Mouse (Mus musculus): ENCODE measurements around the gene Apopt1.

Apopt1 gene

GRCm38 (mm10) chr12:111680661-111681060 lies 32.4 kb upstream of the Apopt1 start:
- DNase-seq (ENCODE audit: low spot score in 2 of 2) = no peak

DNA sequence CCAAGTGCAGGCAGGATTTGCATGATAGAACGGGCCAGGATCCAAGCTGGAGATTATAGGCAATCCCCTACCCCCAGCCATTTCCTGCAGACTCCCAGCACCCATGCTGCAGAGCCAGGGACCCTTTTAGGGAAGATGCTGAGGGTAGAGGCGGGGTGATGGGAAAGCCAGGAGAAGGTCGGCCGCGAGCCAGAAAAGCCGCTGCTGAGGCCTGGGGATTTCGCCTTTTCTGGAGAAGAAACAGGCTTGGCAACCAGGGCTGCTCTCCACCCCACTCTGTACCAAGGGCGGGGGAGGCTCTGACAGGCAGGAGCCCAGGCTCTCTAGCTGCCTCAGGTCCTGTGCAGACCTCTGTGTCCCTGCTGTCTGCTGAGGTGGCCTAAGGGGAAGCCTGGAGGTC lies 31.8 kb upstream of the Apopt1 start:
- DNase-seq (ENCODE audit: low spot score in 2 of 2) = no peak

GRCm38 (mm10) chr12:111682003-111682402 lies 31.1 kb upstream of the Apopt1 start:
- DNase-seq (ENCODE audit: low spot score in 2 of 2) = no peak

GRCm38 (mm10) chr12:111682806-111683205 lies 30.3 kb upstream of the Apopt1 start:
- DNase-seq (ENCODE audit: low spot score in 2 of 2) = no peak

GRCm38 (mm10) chr12:111686390-111686789 lies 26.7 kb upstream of the Apopt1 start:
- no peak for DNase-seq (ENCODE audit: low spot score in 2 of 2)

GRCm38 (mm10) chr12:111687350-111688068 lies 25.6 kb upstream of the Apopt1 start:
- peak in 1 of 2 experiments; percentile 53 for DNase-seq (ENCODE audit: low spot score in 2 of 2)

DNA sequence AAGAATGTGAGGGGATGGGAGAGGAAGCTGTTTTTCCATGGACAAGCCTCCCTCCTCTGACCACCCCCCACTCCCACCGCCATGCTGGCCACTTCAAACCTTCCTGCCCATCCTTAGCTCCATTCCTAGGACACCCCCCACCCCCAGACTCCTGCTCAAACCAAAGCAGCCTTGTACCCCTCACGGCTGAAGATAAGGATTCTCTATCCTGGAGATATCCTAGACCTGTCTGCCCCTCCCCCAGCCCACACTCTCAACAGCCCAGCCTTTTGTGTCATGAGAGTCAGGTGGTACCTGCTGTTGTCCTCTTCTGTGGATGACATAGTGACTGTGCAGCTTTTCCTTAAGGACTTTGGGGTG lies 25.0 kb upstream of the Apopt1 start:
- no peak for DNase-seq (ENCODE audit: low spot score in 2 of 2)

- DNase-seq (ENCODE audit: low spot score in 2 of 2) = no peak
Observed at GRCm38 (mm10) chr12:111689426-111689825, 23.6 kb upstream of the Apopt1 start.

DNA sequence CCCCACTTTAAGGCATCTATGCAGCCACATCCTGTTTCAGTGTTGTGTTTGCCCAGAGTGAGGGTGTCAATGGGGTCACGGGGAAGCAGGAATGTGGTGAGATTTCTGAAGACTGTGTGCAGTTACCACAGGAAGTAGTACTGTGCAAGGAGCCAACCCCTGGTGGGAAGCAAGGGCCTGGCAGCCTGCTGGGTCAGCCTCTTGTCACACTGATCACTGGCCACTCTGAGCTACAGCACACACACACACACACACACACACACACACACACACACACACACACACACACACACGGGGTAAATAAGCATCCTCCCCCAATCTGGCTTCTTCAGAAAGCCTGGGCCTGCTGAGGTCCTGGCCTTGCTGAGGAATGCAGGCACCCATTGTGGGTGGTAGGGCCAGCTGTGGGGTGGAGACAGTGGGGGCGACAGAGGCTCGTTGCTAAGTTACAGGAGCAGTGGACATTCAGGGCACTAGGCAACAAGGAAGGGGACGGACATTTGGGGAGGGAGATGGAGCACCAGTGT lies 21.7 kb upstream of the Apopt1 start:
- no peak for DNase-seq (ENCODE audit: low spot score in 2 of 2)

- DNase-seq (ENCODE audit: low spot score in 2 of 2) = no peak
Observed at GRCm38 (mm10) chr12:111692899-111693298, 20.2 kb upstream of the Apopt1 start.

- no peak for DNase-seq (ENCODE audit: low spot score in 2 of 2)
Observed at GRCm38 (mm10) chr12:111693341-111694270, 19.5 kb upstream of the Apopt1 start.

DNA sequence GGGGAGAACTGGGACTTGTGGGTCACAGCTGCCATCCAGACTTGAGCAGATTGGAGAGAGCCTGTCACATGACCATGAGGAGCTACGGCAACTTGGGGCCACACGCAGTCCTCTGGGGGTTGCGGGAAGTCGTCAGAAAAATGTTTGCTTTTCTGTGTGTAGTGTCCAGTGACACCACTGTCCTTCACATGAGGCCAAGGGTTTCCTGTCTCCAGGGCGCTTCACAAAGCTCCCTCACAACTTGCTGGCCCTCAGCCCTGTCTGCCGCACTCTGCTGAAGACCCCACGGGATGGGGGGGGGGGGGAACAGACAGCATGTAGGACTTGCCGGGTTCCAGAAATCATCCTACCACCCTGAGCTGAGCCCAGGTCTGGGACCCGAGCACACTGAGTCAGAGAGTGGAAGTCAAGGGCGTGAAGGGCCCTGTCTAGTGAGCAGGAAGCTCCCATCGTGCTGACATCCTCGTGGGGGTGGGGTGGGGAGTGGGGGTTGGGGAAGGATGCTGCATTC lies 18.7 kb upstream of the Apopt1 start:
- no peak for DNase-seq (ENCODE audit: low spot score in 2 of 2)

DNA sequence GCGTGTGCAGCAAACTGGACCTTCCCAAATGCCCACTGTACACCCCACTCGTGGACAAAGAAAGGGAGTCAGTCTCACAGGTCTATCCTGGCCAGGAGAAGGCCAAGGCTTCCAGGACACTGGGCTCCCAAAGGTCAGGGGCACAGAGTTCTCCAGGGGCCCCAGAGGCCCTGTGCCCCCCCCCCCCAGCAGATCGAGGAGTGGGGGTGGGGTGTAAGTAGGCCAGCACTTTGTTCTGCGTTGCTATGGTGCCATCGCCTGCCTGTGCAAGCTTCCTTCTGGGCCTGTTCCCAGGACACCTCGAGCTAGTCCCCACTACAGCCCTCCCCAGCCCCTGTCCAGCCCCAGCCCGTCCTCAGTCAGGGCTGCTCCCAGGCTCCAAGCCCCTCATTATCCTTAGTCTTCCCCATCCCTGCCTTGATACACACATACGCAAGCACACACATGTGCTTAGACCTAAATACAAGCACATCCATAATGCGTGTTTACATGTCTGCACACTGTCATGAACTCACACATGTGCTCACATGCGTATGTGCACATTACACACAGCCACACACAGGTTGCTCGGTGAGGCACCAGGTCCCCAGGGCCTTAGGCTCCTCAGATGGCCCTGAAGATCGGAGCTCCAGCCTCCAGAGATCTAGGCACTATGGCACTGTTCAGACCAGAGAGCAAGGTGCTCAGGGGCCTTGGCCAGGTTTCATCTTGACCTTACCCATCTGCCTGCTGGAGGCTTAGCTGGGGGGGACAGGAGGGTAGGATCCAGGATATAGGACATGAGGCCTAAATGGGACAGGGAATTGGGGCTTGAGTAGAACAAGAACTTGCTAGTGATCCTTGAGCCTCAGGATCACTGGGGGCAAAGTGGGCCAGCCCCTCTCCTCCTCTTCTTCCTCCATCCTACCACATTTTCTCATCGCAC lies 17.9 kb upstream of the Apopt1 start:
- no peak for DNase-seq (ENCODE audit: low spot score in 2 of 2)

DNA sequence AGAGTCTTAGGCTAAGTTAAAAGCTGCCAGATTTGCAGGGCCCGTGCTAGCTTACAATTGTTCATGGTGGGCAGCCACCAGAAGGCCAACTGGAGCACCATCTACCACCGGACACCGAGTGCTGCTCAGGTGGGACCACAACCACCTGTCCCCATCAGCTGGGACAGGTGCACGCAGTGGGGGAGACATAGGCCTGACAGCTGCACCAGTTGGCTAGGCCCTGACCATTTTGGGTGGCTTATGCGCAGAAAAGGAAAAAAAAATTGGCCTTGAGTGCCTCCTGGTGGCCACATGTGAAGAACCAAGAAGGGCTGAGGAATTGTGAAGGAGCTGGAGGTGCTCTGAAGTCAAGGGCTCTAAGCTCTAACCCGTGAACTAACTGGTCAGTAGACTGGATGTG lies 16.8 kb upstream of the Apopt1 start:
- peak in 1 of 2 experiments; percentile 40 for DNase-seq (ENCODE audit: low spot score in 2 of 2)

DNA sequence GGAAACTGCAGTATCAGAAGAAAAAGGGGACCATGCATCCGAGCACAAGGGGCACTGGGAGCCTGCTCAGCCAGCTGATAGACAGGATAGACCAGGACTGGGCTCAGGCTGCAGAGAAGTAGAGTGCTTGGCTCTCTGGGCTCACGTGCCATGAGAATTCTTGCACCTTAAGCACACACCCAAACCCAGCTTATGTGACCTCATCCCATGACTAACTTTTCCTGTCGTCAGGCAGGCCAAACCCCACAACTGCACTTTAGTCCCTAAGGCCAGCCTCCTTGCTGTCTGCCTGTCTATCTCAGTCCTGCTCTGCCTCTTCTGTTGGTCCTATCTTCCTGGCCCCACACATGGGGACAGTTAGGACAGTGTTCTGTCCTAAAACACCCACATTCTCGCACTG lies 15.4 kb upstream of the Apopt1 start:
- DNase-seq (ENCODE audit: low spot score in 2 of 2) = no peak

DNA sequence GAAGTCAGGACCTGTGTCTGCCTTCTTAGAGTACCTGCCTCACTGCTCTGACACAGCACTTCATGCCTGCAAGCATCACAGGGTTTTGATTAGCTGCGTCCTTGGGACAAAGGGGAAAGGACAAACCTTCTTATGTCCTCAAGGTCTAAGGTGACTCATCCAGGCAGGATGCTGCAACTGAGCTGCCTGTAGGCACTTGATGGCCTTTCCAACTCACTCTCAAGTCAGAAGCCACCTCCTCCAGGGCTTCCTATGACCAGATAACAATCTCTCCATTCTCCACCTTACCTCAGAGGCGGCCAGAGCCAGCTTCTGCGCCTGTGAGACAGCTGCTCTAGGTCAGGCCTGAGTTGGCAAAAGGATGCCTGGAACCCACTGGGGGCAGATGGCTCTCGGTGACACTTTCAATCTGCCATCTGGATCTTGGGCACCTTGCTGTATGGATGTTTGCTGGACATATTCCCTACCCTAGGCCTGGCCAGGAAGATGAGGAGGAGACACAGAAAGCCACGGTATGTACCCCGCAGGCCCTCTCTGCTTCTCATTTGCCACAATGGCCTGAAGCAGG lies 14.6 kb upstream of the Apopt1 start:
- DNase-seq (ENCODE audit: low spot score in 2 of 2) = no peak

- DNase-seq (ENCODE audit: low spot score in 2 of 2) = no peak
Observed at GRCm38 (mm10) chr12:111699542-111699941, 13.5 kb upstream of the Apopt1 start.

DNA sequence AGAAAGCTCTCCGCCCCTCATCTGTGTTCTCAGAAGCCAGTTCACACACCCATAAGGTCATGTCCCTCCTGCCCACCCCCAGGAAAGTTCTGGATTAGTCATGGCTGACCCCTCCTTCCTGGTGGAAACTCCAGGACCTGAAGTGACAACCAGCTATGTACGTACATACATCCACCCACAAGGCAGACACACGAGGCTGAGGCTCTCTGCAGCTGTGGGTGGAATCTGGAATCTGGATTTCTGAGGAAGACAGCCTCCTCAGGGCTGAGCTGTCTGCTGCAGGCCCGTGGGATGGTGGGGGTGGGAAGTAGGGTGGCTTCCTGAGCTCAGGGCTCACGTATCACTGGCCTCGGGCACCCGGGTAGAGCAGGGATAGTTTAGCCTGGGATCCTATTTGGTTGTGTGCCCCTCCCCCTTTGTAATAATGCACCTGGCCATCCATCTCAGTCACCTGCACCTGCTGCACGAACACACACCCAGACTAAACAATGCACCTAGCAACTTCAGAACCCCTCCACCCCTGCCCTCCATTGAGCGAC lies 12.1 kb upstream of the Apopt1 start:
- DNase-seq (ENCODE audit: low spot score in 2 of 2) = no peak

DNA sequence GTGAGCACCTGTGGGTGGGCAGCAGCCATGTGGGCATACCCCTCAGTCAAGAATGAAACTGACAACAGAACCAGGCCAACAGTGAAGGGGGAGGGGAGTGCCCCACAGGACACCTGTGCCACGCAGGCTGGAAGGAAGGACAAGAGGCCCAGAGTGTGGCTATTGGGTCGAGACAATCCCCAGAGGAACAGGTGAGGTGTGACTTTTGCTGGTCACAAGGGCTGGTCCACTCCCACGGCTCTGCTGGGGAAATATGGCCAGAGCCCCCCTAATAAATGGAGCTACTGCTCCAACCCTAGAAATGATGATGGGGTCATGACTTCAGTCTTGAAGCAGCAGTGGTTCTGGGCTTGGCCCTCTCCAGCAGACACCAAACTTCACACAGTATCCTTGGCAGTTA lies 9.8 kb upstream of the Apopt1 start:
- no peak for DNase-seq (ENCODE audit: low spot score in 2 of 2)

DNA sequence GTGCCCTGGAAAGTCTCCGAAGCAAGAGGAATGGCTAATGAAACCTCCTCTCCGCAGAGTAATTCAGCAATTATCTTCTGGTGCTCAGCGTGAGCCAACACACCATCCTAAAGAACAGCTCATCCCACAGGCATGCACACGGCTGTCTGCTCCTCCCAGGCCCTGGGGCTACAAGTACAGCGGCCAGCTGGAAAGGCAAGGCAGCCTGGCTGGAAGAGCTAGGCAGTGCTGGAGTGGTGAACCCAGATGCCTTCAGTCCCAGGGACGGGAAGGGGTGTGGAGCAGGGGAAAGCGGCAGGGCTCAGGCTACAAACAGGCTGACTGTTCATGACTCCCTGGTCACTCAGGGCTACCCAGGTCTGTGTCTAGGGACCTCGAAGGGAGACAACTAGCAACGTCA lies 8.5 kb upstream of the Apopt1 start:
- DNase-seq (ENCODE audit: low spot score in 2 of 2) = peak; percentile 19 to 78

All from urinary bladder, adult 18-20 months (tissue).